Mouse (Mus musculus) heart, adult 2 months (tissue): Measurements from ENCODE around the gene Agpat1.

Source experiments
- CTCF ChIP-seq: fragments of 200-600 bp; IDR thresholded peaks from 2 replicates; pipeline ENCODE4 v1.8.1; 2022; ENCODE audit warnings: antibody characterized with exemption, mild to moderate bottlenecking, moderate library complexity
- EP300 ChIP-seq: fragments of 200-500 bp; IDR thresholded peaks from 2 replicates; pipeline ENCODE4 v1.6.1; 2011; ENCODE audit warnings: low read depth, low read length, control low read depth; ENCODE audit not compliant: insufficient read depth

GRCm38 (mm10) chr17:34592581-34593549, 11.2 kb upstream of the Agpat1 start:
- TF ChIP-seq EP300, result no peak
- no peak for TF ChIP-seq CTCF
